Mouse (Mus musculus): ENCODE data around the gene F12. TPM values are rescaled to one million over a fixed set of nuclear protein-coding genes. Genes with fewer than 3 reads are reported as not detected.

The F12 gene
- polyA plus RNA-seq (2016; fragmentation: Nextera tagmentation; extraction: Ambion mirVana): 0.18 TPM in 1 of 2 replicates, not detected in the other

- no peak within 1 kb of the TSS for H3K9ac ChIP-seq (replicated peaks)
- ATAC-seq (ENCODE audit: insufficient number of reproducible peaks, insufficient read depth, low FRiP score, low TSS enrichment, low read depth): no peak
- WGBS: 89% methylated on average over 10 of the region's 10 CpGs
Measured at GRCm38 (mm10) chr13:55426613-55427012, at the start of gene F12. Gene F12 (minus strand): TSS chr13:55426793.

DNA sequence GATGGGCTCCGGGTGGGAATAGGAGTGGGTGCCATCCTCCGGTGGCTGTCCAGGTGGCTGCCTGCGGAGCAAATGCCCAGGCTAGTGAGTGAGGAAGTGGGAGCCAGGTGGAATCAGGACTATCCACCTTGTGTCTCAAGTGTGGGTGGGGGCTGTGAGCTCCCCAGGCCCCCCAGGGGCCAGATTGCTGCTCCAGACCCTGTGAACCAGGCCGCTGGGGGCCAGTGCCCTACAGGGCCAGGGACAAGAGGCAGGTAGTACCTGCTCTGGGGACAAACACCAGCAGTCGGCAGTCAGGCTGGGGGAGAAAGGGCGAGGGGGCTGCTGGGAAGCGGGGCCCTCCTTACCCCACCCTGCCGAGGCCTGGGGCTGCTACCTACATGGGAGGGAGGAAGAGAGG is 49.7 kb upstream of the F12 start:
- Histone ChIP-seq H3K9ac (replicated peaks) (no peak overlapping the region), H3K4me2 (no peak overlapping the region), H3K36me3 (peaks cover 75% of the 10 kb centered on the region), H3K9me3 (no peaks in the 10 kb centered on the region), H3K4me1 (replicated peaks) (peaks cover 30% of the 10 kb centered on the region), H3K4me3 (replicated peaks) (no peak overlapping the region), H3K27ac (no peak overlapping the region), H3K27me3 (no peaks in the 10 kb centered on the region)
- ATAC-seq (ENCODE audit: insufficient number of reproducible peaks, insufficient read depth, low FRiP score, low TSS enrichment, low read depth): no peak
- WGBS: 85% methylated on average over 8 of the region's 8 CpGs

More at GRCm38 (mm10) chr13:55426613-55427012, at the start of gene F12:
- Histone ChIP-seq H3K27me3 (peaks cover 22% of the 10 kb centered on the region), H3K9me3 (no peaks in the 10 kb centered on the region), H3K4me1 (replicated peaks) (peaks cover 3% of the 10 kb centered on the region), H3K4me2 (no peak within 1 kb of the TSS), H3K27ac (no peak within 1 kb of the TSS), H3K36me3 (no peaks in the 10 kb centered on the region), H3K4me3 (replicated peaks) (no peak within 1 kb of the TSS)

GRCm38 (mm10) chr13:55475750-55476149 is 49.2 kb upstream of the F12 start:
- Histone ChIP-seq H3K4me1 (replicated peaks) (peaks cover 35% of the 10 kb centered on the region), H3K36me3 (peaks cover 70% of the 10 kb centered on the region), H3K9me3 (no peaks in the 10 kb centered on the region), H3K27me3 (no peaks in the 10 kb centered on the region), H3K4me2 (no peak overlapping the region), H3K4me3 (replicated peaks) (no peak overlapping the region), H3K9ac (replicated peaks) (no peak overlapping the region), H3K27ac (no peak overlapping the region)
- no peak for ATAC-seq (ENCODE audit: insufficient number of reproducible peaks, insufficient read depth, low FRiP score, low TSS enrichment, low read depth)
- 91% methylated on average over 5 of the region's 5 CpGs for WGBS

DNA sequence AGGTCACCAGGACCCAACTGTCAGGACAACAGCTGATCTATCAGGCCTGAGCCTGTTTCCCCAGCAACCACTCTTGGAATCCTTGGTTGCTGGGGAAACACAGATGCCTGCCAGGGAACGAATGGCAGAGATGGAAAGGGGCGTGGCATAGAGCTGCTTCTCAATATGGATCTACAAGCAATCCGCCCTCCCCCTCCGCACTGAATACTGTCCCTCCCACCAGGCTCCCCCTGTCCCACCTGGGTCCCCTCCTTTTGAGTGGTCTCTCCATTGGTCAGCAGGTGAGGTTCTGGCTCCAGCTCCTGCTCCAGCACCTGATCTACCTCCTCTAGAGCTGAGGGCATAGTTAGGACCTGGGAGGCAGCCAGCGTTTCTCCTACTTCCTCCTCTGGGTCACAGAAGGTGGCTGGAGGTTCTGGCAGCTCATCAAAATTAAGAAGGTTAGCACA is 48.1 kb upstream of the F12 start:
- H3K27ac ChIP-seq: 0 out of 2 replicates have a peak overlapping the region, but pooled peaks have one; percentile 29
- H3K36me3 ChIP-seq: peaks cover 59% of the 10 kb centered on the region
- WGBS: 57% methylated on average over 5 of the region's 5 CpGs
- H3K4me3 ChIP-seq (replicated peaks): no peak overlapping the region
- peaks cover 36% of the 10 kb centered on the region for H3K4me1 ChIP-seq (replicated peaks)
- no peaks in the 10 kb centered on the region for H3K9me3 ChIP-seq
- ATAC-seq (ENCODE audit: insufficient number of reproducible peaks, insufficient read depth, low FRiP score, low TSS enrichment, low read depth): no peak
- H3K9ac ChIP-seq (replicated peaks): no peak overlapping the region
- H3K27me3 ChIP-seq: no peaks in the 10 kb centered on the region
- no peak overlapping the region for H3K4me2 ChIP-seq

DNA sequence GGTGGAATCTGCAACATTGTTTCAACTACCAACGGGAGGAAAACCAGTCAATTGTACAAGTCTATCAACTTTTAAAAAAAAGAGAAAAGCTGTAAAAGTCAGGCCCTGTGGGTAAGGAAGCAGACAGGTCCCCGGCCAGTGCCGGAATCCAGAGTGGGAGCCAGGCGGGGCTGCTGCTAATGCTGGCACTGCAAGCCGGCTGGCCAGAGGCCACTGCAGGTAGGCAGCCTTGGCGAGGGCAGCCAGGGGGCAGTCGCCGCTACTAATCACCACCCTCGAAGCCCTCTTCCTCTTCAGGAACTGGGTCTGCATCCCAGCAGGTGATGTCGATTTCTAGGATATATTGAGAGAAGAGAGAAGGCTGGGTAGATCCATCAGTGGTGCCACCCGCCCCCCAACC is 47.4 kb upstream of the F12 start:
- no peaks in the 10 kb centered on the region for H3K27me3 ChIP-seq
- H3K4me1 ChIP-seq (replicated peaks): peaks cover 43% of the 10 kb centered on the region
- WGBS: 64% methylated on average over 11 of the region's 11 CpGs
- peak overlapping the region; percentile 35; the same call in 1 of the 2 replicates for H3K27ac ChIP-seq
- H3K4me3 ChIP-seq (replicated peaks): 0 out of 2 replicates have a peak overlapping the region, but pooled peaks have one; percentile 9
- no peak overlapping the region for H3K9ac ChIP-seq (replicated peaks)
- no peak for ATAC-seq (ENCODE audit: insufficient number of reproducible peaks, insufficient read depth, low FRiP score, low TSS enrichment, low read depth)
- peak overlapping the region; percentile 100; the same call in 1 of the 2 replicates for H3K4me2 ChIP-seq
- no peaks in the 10 kb centered on the region for H3K9me3 ChIP-seq
- peaks cover 52% of the 10 kb centered on the region for H3K36me3 ChIP-seq

- no peaks in the 10 kb centered on the region for H3K27me3 ChIP-seq
- no peaks in the 10 kb centered on the region for H3K9me3 ChIP-seq
- no peak for ATAC-seq (ENCODE audit: insufficient number of reproducible peaks, insufficient read depth, low FRiP score, low TSS enrichment, low read depth)
- 12% methylated on average over 18 of the region's 18 CpGs for WGBS
- H3K4me3 ChIP-seq (replicated peaks): peak overlapping the region; percentile 61
- H3K36me3 ChIP-seq: peaks cover 47% of the 10 kb centered on the region
- H3K9ac ChIP-seq (replicated peaks): peak overlapping the region; percentile 82
- H3K4me1 ChIP-seq (replicated peaks): peaks cover 43% of the 10 kb centered on the region
- H3K4me2 ChIP-seq: peak overlapping the region; percentile 100
- peak overlapping the region; percentile 89 for H3K27ac ChIP-seq
Measured at GRCm38 (mm10) chr13:55473076-55473831, 46.7 kb upstream of the F12 start.

DNA sequence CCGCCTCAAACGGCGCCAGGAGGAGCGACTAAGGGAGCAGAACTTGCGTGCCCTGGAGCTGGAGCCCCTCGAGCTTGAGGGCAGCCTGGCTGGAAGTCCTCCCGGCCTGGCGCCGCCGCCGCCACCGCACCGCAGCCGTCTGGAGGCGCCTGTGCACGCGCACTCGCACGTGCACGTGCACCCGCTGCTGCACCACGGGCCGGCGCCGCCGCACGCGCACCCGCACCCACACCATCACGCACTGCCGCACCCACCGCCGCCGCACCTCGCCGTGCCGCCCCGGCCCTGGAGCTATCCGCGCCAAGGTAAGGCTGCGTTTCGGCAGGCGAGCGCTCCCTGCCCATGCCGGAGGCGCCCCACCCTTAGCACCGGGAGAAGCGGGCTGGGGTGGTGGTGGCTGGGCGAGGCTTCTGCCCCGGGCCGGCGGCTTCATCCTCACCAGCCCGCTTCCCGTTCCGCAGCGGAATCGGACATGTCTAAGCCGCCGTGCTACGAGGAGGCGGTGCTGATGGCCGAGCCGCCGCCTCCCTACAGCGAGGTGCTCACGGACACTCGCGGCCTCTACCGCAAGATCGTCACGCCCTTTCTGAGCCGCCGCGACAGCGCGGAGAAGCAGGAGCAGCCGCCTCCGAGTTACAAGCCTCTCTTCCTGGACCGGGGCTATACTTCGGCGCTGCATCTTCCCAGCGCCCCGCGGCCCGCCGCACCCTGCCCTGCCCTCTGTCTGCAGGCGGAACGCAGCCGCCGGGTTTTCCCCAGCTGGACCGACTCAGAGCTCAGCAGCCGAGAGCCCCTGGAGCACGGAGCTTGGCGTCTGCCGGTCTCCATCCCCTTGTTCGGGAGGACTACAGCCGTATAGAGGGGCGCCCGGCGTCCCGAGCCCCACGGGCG is 45.8 kb upstream of the F12 start:
- H3K4me1 ChIP-seq (replicated peaks): peaks cover 43% of the 10 kb centered on the region
- no peaks in the 10 kb centered on the region for H3K27me3 ChIP-seq
- peak overlapping the region; percentile 82 for H3K9ac ChIP-seq (replicated peaks)
- H3K4me3 ChIP-seq (replicated peaks): peak overlapping the region; percentile 61
- no peaks in the 10 kb centered on the region for H3K9me3 ChIP-seq
- peak overlapping the region; percentile 100 for H3K4me2 ChIP-seq
- peak overlapping the region; percentile 89 for H3K27ac ChIP-seq
- H3K36me3 ChIP-seq: peaks cover 38% of the 10 kb centered on the region
- under 1% methylated on average over 103 of the region's 103 CpGs for WGBS
- peak; percentile 33 for ATAC-seq (ENCODE audit: insufficient number of reproducible peaks, insufficient read depth, low FRiP score, low TSS enrichment, low read depth)

GRCm38 (mm10) chr13:55471819-55472131 is 45.2 kb upstream of the F12 start:
- peaks cover 43% of the 10 kb centered on the region for H3K4me1 ChIP-seq (replicated peaks)
- under 1% methylated on average over 31 of the region's 31 CpGs for WGBS
- H3K4me3 ChIP-seq (replicated peaks): peak overlapping the region; percentile 61
- H3K4me2 ChIP-seq: peak overlapping the region; percentile 100
- H3K27me3 ChIP-seq: no peaks in the 10 kb centered on the region
- peak; percentile 16; the same call in 1 of the 2 replicates for ATAC-seq (ENCODE audit: insufficient number of reproducible peaks, insufficient read depth, low FRiP score, low TSS enrichment, low read depth)
- peak overlapping the region; percentile 89 for H3K27ac ChIP-seq
- H3K36me3 ChIP-seq: peaks cover 32% of the 10 kb centered on the region
- peak overlapping the region; percentile 82 for H3K9ac ChIP-seq (replicated peaks)
- no peaks in the 10 kb centered on the region for H3K9me3 ChIP-seq

DNA sequence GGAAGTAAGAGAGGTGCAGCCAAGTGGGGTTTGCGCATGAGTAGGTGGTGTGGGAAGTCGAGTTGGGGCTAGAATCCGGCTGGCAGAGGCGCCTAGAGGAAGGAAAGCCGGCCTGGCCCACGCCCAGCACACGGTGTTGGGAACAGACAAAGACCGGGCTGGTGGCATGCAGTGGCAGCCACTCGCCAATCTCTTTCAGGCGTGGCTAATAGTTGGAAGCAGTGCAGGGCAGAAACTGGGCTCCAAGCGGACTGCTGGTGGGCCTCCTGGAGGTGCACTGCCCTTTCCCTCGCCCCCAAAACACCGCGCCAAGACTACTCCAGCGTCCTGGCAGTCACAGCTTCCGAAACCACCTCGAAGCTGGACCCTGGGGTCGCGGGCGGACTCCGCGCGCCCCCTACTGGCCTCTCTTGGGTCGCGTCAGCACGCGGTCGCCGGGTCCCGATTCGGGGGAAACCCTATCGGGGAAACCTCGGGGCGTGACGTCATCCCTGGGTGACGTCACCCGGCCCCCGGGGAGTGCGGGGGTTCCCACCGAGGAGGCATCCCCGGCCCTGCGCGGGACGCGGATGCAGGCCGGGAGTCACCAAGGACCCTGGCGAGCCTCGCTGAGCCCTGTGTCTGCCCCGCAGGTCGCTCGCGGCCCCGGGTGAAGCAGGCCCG is 44.7 kb upstream of the F12 start:
- H3K9ac ChIP-seq (replicated peaks): peak overlapping the region; percentile 82
- peak overlapping the region; percentile 89 for H3K27ac ChIP-seq
- peaks cover 43% of the 10 kb centered on the region for H3K4me1 ChIP-seq (replicated peaks)
- H3K36me3 ChIP-seq: peaks cover 27% of the 10 kb centered on the region
- peak; percentile 39 for ATAC-seq (ENCODE audit: insufficient number of reproducible peaks, insufficient read depth, low FRiP score, low TSS enrichment, low read depth)
- 2% methylated on average over 54 of the region's 54 CpGs for WGBS
- H3K9me3 ChIP-seq: no peaks in the 10 kb centered on the region
- peak overlapping the region; percentile 100 for H3K4me2 ChIP-seq
- H3K27me3 ChIP-seq: no peaks in the 10 kb centered on the region
- peak overlapping the region; percentile 61 for H3K4me3 ChIP-seq (replicated peaks)

DNA sequence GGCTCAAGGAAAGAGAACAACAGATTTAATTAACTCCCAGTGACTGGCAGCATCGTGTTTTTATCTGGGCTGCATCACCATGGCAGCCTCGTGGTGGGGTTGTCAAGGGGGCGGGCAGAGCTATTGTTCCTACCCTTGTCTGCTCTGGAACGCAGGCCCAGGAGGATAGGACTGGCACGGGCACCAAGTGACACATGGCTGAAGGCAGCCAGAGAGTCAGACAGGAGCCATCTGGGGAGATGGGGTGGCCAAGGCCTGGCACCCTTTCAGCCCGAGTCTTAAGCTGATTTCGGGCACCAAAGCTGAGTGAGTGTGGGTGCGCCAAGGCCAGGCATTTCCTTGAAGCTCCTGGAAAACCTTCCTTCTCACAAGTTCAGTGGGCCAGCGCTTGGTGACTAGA is 43.8 kb upstream of the F12 start:
- H3K27me3 ChIP-seq: no peaks in the 10 kb centered on the region
- H3K4me3 ChIP-seq (replicated peaks): no peak overlapping the region
- peak overlapping the region; percentile 100; the same call in 1 of the 2 replicates for H3K4me2 ChIP-seq
- no peak overlapping the region for H3K9ac ChIP-seq (replicated peaks)
- peaks cover 18% of the 10 kb centered on the region for H3K36me3 ChIP-seq
- peaks cover 49% of the 10 kb centered on the region for H3K4me1 ChIP-seq (replicated peaks)
- H3K9me3 ChIP-seq: no peaks in the 10 kb centered on the region
- 74% methylated on average over 9 of the region's 9 CpGs for WGBS
- H3K27ac ChIP-seq: no peak overlapping the region
- ATAC-seq (ENCODE audit: insufficient number of reproducible peaks, insufficient read depth, low FRiP score, low TSS enrichment, low read depth): no peak

Measured in limb, embryonic 12.5 days (tissue).